Mouse (Mus musculus) megakaryocyte, embryonic 14.5 days (primary cell): ENCODE results near the gene Cdc42se1.

Source experiments
- FLI1 ChIP-seq: IDR thresholded peaks from 2 replicates; pipeline ENCODE4 v1.6.1; 2012; ENCODE audit warnings: low read length, inconsistent platforms, mixed read lengths
- GATA1 ChIP-seq: IDR thresholded peaks from 3 replicates; pipeline ENCODE4 v1.6.1; 2012; ENCODE audit warnings: mixed read lengths, low read length, inconsistent platforms, borderline replicate concordance

GRCm38 (mm10) chr3:95237541-95238099 is 9.1 kb downstream of the Cdc42se1 start:
- TF ChIP-seq GATA1 (no peak), FLI1 (no peak)
